Mouse (Mus musculus) intestine, embryonic 16.5 days (tissue): ENCODE data around the gene Gna13. TPM values are rescaled to one million over a fixed set of nuclear protein-coding genes. Genes with fewer than 3 reads are reported as not detected.

ENCODE experiments used
- ATAC-seq: fragments of 200-750 bp; cut with Nextera tagmentation; 2 replicates; pipeline ENCODE4 v1.8.0; 2017; ENCODE audit warnings: moderate TSS enrichment, moderate library complexity
- H3K27ac ChIP-seq: fragments of 300-500 bp; sonication (generic); 2 replicates; pipeline ENCODE4 v1.5.1; 2014; ENCODE audit warnings: mild to moderate bottlenecking, low read length
- H3K27me3 ChIP-seq: fragments of 300-500 bp; sonication (generic); replicated peaks from 2 replicates; pipeline ENCODE4 v1.6.1; 2014; ENCODE audit warnings: low read length, control low read depth, mixed read lengths; ENCODE audit not compliant: control insufficient read depth, insufficient read depth
- H3K36me3 ChIP-seq: fragments of 300-500 bp; sonication (generic); 2 replicates; pipeline ENCODE4 v1.6.1; 2014; ENCODE audit warnings: low read length, control low read depth; ENCODE audit not compliant: control insufficient read depth, insufficient read depth
- H3K4me1 ChIP-seq: fragments of 300-500 bp; sonication (generic); 2 replicates; pipeline ENCODE4 v1.6.1; 2014; ENCODE audit warnings: low read length, control low read depth, mixed read lengths; ENCODE audit not compliant: control insufficient read depth, insufficient read depth
- H3K4me2 ChIP-seq: fragments of 300-500 bp; sonication (generic); 2 replicates; pipeline ENCODE4 v1.6.1; 2014; ENCODE audit warnings: low read depth, low read length, control low read depth
- H3K4me3 ChIP-seq: fragments of 300-500 bp; sonication (generic); 2 replicates; pipeline ENCODE4 v1.5.1; 2014; ENCODE audit warnings: mild to moderate bottlenecking, low read length
- H3K9ac ChIP-seq: fragments of 300-500 bp; sonication (generic); 2 replicates; pipeline ENCODE4 v1.6.1; 2014; ENCODE audit warnings: low read depth, low read length
- H3K9me3 ChIP-seq: fragments of 300-500 bp; sonication (generic); 2 replicates; pipeline ENCODE4 v1.6.1; 2016; ENCODE audit warnings: low read length, control low read depth; ENCODE audit not compliant: control insufficient read depth
- WGBS: fragments of 180-500 bp; shearing (Covaris S2); extraction: QIAGEN DNeasy Blood & Tissue Kit; methylation state at CpG from one replicate; pipeline ENCODE4 v1.1.7; 2014; 5-methylcytosine and 5-hydroxymethylcytosine counted together
- polyA plus RNA-seq: library from polyadenylated mRNA; unstranded; fragments of >200 nt; fragmentation: Nextera tagmentation; extraction: Ambion mirVana; gene quantifications from 2 replicates; pipeline ENCODE4 v1.2.1, GENCODE M21; 2015

Gene Gna13
- polyA plus RNA-seq, 1 experiment from 2014 or later = 36.1 TPM

DNA sequence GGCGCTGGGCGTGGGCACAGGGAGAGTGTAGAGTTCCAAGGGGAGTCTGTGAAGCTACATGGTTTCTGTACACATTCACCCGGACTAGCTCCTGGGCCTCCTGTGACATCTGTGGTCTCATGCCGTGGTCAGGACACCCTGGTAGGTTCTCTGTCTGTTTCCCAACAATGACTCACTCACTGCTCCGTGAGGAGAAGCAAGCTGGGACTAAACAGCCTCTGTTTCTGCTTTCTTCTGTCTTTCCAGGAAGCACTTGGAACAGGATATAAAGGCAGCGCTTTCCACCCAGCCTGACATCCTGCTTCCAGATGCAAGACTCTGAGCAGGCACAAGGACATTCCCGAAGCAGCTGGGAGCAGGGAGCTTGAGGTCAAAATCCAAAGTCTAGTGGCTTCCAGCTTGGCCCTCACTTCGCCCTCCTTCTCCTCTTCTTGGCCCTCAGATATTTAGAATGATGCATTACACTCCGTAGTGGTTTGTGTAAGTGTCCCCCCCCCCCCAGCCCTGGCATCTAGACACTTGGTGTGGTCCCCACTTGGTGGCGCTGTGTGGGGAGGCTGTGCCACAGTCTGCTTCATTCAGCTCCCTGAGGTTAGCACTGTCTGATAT, 18.5 kb upstream of the Gna13 start:
- WGBS = 28% methylated on average over 10 of the region's 10 CpGs

DNA sequence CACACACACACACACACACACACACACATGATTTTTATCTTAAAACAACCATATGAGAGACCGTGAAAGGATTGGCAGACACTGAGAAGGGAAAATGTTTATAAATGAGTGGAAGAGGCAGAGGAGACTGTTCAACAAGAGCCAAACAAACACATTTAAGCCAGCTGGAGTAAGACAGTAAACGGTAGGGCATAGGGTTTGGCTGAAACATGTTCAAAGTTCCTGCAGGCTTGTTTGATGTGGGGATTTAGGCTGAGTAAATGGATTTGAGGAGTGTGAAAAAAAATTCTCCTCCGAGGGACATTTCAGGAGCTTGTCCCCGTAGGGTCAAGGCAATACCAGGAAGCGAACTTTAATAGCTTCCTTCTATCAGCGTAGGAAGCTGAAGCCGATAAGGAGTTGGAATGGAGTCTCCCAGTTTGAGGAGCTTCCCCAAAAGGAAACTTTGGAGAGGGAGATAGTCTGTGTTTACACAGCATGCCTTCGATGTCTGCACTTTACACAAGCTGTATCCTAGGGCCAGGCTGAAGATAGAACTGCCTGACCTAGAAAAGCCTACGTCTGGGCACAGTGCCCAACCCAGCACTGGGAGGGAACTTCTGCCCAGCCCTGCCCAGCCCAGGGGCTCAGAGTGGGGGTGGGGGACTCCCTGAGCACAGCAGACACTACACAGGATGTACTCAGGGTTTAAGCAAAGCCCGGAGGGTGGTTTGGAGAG, 15.2 kb upstream of the Gna13 start:
- peak overlapping the region; percentile 19 for H3K4me2 ChIP-seq
- ATAC-seq = peak; percentile 62
- no peak overlapping the region for H3K4me3 ChIP-seq
- WGBS = 16% methylated on average over 10 of the region's 10 CpGs
- H3K4me1 ChIP-seq = peaks cover 52% of the 10 kb centered on the region
- H3K9me3 ChIP-seq = no peaks in the 10 kb centered on the region
- peak overlapping the region; percentile 34; the same call in 1 of the 2 replicates for H3K9ac ChIP-seq
- H3K27ac ChIP-seq = peak overlapping the region; percentile 90
- H3K36me3 ChIP-seq = no peaks in the 10 kb centered on the region
- H3K27me3 ChIP-seq = no peaks in the 10 kb centered on the region

More for the DNA sequence above, 18.5 kb upstream of the Gna13 start:
- no peaks in the 10 kb centered on the region for H3K9me3 ChIP-seq
- peak overlapping the region; percentile 84 for H3K27ac ChIP-seq
- peaks cover 48% of the 10 kb centered on the region for H3K4me1 ChIP-seq
- H3K36me3 ChIP-seq = no peaks in the 10 kb centered on the region
- 0 out of 2 replicates have a peak overlapping the region, but pooled peaks have one; percentile 12 for H3K9ac ChIP-seq
- H3K4me2 ChIP-seq = peak overlapping the region; percentile 4; the same call in 1 of the 2 replicates
- peak; percentile 42 for ATAC-seq
- H3K4me3 ChIP-seq = no peak overlapping the region
- H3K27me3 ChIP-seq = no peaks in the 10 kb centered on the region

DNA sequence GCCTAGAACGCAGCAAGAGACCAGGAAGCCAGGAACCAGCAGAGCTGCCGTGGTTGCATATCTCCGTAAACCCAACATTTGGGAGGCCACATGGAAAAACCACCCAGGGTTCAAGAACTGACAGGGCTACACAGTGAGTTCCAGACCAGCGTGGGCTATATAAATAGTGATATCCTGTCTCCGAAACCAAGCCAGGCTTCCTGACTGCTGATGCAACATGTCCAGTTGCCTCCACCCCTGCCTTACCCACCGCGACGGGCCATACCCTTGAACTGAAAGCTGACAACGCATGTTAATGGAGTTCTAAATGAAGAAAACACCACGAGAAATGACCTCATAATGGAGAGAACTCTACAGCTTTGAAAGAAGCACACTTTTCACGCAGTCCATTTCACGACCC, 14.2 kb upstream of the Gna13 start:
- H3K27ac ChIP-seq = peak overlapping the region; percentile 90
- WGBS = 69% methylated on average over 12 of the region's 12 CpGs
- H3K9ac ChIP-seq = no peak overlapping the region
- no peak overlapping the region for H3K4me3 ChIP-seq
- ATAC-seq = no peak
- peaks cover 55% of the 10 kb centered on the region for H3K4me1 ChIP-seq
- H3K36me3 ChIP-seq = no peaks in the 10 kb centered on the region
- H3K27me3 ChIP-seq = no peaks in the 10 kb centered on the region
- H3K9me3 ChIP-seq = no peaks in the 10 kb centered on the region
- no peak overlapping the region for H3K4me2 ChIP-seq

GRCm38 (mm10) chr11:109349652-109350316, 12.8 kb upstream of the Gna13 start:
- peak overlapping the region; percentile 90 for H3K27ac ChIP-seq
- H3K9ac ChIP-seq = 0 out of 2 replicates have a peak overlapping the region, but pooled peaks have one; percentile 42
- no peak overlapping the region for H3K4me2 ChIP-seq
- H3K36me3 ChIP-seq = no peaks in the 10 kb centered on the region
- 52% methylated on average over 5 of the region's 5 CpGs for WGBS
- peak; percentile 84 for ATAC-seq
- no peak overlapping the region for H3K4me3 ChIP-seq
- H3K9me3 ChIP-seq = no peaks in the 10 kb centered on the region
- no peaks in the 10 kb centered on the region for H3K27me3 ChIP-seq
- H3K4me1 ChIP-seq = peaks cover 51% of the 10 kb centered on the region

GRCm38 (mm10) chr11:109350317-109350714, 12.3 kb upstream of the Gna13 start:
- Histone ChIP-seq H3K27me3 (no peaks in the 10 kb centered on the region), H3K4me2 (peak overlapping the region; percentile 32; the same call in 1 of the 2 replicates), H3K4me3 (no peak overlapping the region), H3K27ac (peak overlapping the region; percentile 90), H3K4me1 (peaks cover 49% of the 10 kb centered on the region), H3K36me3 (no peaks in the 10 kb centered on the region), H3K9me3 (no peaks in the 10 kb centered on the region), H3K9ac (peak overlapping the region; percentile 11; the same call in 1 of the 2 replicates)
- whole genome bisulfite sequencing = 59% methylated on average over 7 of the region's 7 CpGs
- ATAC-seq = peak; percentile 79

DNA sequence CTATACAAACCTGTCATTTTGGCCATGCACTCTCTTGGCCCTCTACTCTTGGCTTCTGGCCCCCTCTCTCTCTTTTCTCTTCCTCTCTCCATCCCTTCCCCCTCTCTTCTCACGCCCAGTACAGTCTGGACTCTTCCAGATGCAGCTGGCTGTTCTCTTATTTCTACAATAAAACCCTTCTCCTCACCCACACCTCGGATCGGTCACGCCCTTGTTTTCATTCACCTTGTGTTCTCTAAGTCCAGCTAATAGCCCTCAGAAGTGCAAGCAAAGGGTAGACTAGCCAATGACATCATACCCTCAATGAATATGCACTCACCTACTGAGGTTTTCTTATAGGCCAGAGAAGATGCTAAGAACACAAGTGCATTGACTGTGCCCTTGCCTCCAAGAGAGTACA, 11.1 kb upstream of the Gna13 start:
- Histone ChIP-seq H3K9me3 (no peaks in the 10 kb centered on the region), H3K4me2 (no peak overlapping the region), H3K4me1 (peaks cover 55% of the 10 kb centered on the region), H3K36me3 (no peaks in the 10 kb centered on the region), H3K9ac (no peak overlapping the region), H3K27ac (no peak overlapping the region), H3K4me3 (no peak overlapping the region), H3K27me3 (no peaks in the 10 kb centered on the region)
- ATAC-seq = no peak
- WGBS = 64% methylated on average over 4 of the region's 4 CpGs

- no peak overlapping the region for H3K4me3 ChIP-seq
- no peak overlapping the region for H3K9ac ChIP-seq
- H3K4me2 ChIP-seq = 0 out of 2 replicates have a peak overlapping the region, but pooled peaks have one; percentile 7
- H3K27ac ChIP-seq = peak overlapping the region; percentile 75
- WGBS = 31% methylated on average over 12 of the region's 12 CpGs
- ATAC-seq = 0 out of 2 replicates have a peak, but pooled peaks have one; percentile 12
- no peaks in the 10 kb centered on the region for H3K36me3 ChIP-seq
- peaks cover 40% of the 10 kb centered on the region for H3K4me1 ChIP-seq
- no peaks in the 10 kb centered on the region for H3K9me3 ChIP-seq
- H3K27me3 ChIP-seq = no peaks in the 10 kb centered on the region
Observed at GRCm38 (mm10) chr11:109353391-109354235, 9.0 kb upstream of the Gna13 start.

DNA sequence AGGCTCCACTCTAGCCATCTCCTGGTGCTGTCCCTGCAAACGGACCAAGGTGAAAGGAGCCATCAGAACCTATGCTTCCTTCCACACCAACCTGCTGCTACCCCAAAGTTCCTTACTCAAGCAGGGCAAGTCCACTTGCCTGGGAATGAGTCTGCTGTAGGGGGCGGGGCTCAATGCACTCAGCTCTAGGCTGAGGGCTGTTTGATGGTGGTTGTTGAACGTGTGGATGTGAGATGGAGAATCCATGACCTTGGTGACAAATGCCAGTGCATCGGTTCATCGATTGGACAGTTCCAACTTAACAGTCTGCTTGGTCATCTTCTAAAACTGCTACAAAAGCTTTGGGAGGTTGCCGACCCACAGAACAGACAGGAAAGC, 8.4 kb upstream of the Gna13 start:
- 74% methylated on average over 6 of the region's 6 CpGs for WGBS
- peak overlapping the region; percentile 75 for H3K27ac ChIP-seq

More for the DNA sequence above, 8.4 kb upstream of the Gna13 start:
- Histone ChIP-seq H3K4me1 (peaks cover 39% of the 10 kb centered on the region), H3K9ac (no peak overlapping the region), H3K27me3 (no peaks in the 10 kb centered on the region), H3K4me3 (no peak overlapping the region), H3K4me2 (no peak overlapping the region), H3K36me3 (no peaks in the 10 kb centered on the region), H3K9me3 (no peaks in the 10 kb centered on the region)
- no peak for ATAC-seq
